Mouse (Mus musculus): ENCODE data around the gene Cacna1b.

- TF ChIP-seq CTCF (IDR thresholded peaks at IDR 0.05; ENCODE audit: borderline replicate concordance, extremely low read depth, insufficient read depth, insufficient read length) (peak; percentile 68; the same call in 1 of the 2 replicates), POLR2A (IDR thresholded peaks at IDR 0.05; ENCODE audit: borderline replicate concordance, extremely low read depth, insufficient read depth, insufficient read length, poor library complexity, severe bottlenecking) (no peak)
Observed at GRCm38 (mm10) chr2:24574616-24575015, 188.3 kb downstream of the Cacna1b start.
